Mouse (Mus musculus): ENCODE measurements around the gene Ccdc30.
A peak's percentile ranks its signal among the peaks of the same experiment; 100 is the strongest.

Gene Ccdc30

GRCm38 (mm10) chr4:119417270-119417669, 1.9 kb upstream of the Ccdc30 start:
- DNase-seq (ENCODE audit: low spot score in 2 of 2), result no peak

DNA sequence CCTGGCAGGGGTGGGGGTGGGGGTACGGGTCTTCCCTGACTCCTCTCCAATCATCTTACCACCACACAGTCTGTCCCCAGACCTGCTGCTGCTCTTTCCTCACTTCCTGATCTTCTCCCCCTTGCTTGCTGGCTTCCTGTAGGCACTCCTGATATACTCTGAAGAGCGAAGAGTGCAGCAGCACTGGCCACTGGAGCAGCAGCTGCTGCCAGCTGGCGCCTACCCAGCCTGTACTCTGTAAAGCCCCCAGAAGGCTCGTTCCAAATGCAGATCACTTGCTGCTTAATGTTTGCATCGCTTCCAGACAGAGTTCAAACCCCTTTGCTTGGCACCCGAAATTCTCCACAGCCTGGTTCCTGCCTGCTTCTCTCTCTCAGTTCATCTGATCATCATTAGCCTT, 2.5 kb downstream of the Ccdc30 start:
- no peak for DNase-seq (ENCODE audit: low spot score in 2 of 2)

- no peak for DNase-seq (ENCODE audit: low spot score in 2 of 2)
Measured at GRCm38 (mm10) chr4:119411877-119412650, 3.3 kb downstream of the Ccdc30 start.

- no peak for DNase-seq (ENCODE audit: low spot score in 2 of 2)
Measured at GRCm38 (mm10) chr4:119403431-119403830, 11.9 kb downstream of the Ccdc30 start.

GRCm38 (mm10) chr4:119400896-119401295, 14.4 kb downstream of the Ccdc30 start:
- no peak for DNase-seq (ENCODE audit: low spot score in 2 of 2)

DNA sequence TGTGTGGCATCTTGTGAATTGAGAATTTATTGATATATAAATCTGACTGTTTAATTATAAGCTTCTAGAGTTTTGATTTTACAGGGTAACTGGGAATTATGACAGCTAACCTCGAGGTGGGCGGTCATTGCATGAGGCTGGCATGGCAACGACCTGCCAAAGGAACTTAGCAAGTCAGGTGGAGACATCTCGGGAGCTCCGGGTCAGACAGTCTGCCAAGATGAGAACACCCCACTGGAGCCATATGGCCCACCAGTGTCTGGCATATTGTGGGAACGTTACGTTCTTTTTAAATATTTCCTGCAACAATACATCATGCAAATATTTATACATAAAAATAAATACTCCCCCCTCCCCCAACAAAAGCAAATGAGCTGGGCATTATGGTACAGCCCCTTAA, 16.6 kb downstream of the Ccdc30 start:
- DNase-seq (ENCODE audit: low spot score in 2 of 2), result no peak

- no peak for DNase-seq (ENCODE audit: low spot score in 2 of 2)
Measured at GRCm38 (mm10) chr4:119390369-119390768, 25.0 kb downstream of the Ccdc30 start.

GRCm38 (mm10) chr4:119389184-119389583, 26.1 kb downstream of the Ccdc30 start:
- no peak for DNase-seq (ENCODE audit: low spot score in 2 of 2)

DNA sequence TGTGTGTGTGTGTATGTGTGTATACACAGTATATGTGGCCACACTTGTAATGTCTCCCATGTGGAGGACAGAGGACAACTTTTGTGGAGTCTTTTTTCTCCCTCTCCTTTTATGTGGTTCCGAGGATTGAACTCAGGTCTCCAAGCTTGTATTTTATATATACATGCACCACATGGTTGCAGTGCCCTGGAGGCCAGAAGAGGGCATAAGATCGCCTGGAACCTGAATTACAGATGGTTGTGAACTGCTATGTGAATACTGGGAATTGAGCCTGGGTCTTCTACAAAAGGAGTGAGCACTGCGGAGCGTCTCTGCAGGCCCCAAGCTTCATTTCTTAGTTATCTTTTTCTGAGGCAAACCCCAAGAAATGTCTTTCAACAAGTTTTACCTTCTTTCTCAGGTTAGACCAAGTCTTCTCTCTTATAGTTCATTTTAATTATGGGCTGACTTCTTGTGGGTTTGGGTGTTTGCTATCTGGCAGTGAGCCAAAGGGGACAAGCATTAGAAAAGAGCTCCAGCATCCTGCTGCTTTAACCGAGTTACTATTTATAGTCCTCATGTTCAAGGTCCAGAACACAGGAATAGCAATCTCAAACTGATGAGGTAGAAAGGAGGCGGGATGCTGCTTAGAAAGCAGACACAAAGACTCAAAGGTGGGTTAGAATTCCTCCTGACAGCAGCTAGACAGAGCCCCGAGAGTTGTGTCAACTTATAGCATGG, 33.7 kb downstream of the Ccdc30 start:
- DNase-seq (ENCODE audit: low spot score in 2 of 2), result no peak

- no peak for DNase-seq (ENCODE audit: low spot score in 2 of 2)
Measured at GRCm38 (mm10) chr4:119369460-119369859, 45.9 kb downstream of the Ccdc30 start.

- DNase-seq (ENCODE audit: low spot score in 2 of 2), result no peak
Measured at GRCm38 (mm10) chr4:119366758-119367526, 48.4 kb downstream of the Ccdc30 start.

DNA sequence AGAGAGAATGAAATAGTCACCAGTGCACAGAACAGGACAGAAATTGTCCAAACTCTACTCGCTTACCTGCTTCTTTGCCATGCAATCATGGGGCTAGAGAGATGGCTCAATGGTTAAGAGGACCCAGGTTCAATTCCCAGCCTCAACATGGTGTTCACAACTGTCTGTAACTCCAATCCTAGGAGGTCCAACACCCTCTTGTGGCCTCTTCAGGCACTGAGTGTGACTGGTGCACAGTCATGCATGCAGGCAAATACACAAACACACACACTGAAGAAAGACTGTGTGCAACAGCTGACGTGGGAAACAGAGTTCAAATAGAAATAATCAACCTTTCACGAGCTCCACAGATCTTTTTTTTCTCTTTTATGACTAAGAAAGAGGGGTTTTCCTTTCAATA, 53.1 kb downstream of the Ccdc30 start:
- no peak for DNase-seq (ENCODE audit: low spot score in 2 of 2)

DNA sequence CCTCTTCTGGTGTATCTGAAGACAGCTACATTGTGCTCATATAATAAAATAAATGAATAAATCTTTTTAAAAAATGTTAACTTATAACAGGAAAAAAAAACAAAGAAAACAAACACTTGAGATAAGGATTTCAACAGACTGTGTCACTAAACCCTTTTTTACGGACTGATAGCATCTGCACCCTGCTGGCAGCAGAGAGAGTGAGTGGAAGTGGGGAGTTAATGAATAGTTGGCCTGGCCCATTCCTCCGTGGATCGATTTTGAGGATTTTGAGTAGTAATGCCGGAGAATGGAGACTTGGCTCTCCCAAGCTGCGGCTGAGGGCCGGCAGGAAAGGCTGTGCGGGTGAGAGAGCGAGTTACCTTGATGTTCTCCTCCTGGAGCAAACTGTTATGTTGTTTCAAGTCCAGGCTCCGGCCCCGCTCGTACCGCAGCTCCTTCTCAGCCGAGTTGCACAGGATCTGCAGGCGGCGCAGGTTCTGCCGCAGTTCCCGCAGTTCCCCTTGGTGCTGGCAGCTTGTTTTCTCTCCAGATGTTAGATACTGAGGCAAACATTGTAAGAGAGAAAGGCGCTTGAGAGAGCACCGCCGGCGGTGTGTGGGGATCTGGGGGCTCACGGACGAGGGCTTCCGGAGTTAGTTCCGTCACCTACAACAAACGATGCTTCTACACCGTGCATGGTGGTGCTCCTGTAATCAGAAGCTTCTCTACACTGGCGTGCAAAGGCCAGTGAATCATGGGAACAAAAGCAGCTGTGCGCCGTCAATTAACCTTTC, 55.9 kb downstream of the Ccdc30 start:
- DNase-seq (ENCODE audit: low spot score in 2 of 2), result peak in 1 of 2 experiments; percentile 11

DNA sequence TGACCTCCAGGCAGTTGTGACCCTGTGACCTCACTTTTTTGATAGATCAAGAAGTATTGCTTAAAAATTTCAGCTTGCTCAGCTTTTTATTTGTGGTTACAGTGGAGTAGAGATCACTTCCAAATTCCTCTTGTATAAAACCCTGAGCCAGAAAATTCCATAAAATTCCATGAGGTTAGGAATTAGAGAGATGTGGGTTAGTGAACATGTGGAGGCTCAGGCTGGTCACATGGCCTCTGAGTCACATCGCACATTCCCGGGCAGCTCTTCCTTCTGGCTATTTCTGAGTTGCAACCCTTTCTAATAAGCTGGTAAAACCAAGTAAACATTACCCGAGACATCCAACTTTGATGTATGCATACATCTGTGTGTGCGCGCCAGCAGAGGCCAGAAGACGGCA, 69.8 kb downstream of the Ccdc30 start:
- no peak for DNase-seq (ENCODE audit: low spot score in 2 of 2)

- DNase-seq (ENCODE audit: low spot score in 2 of 2), result peak; percentile 30 to 32
Measured at GRCm38 (mm10) chr4:119338861-119339361, 76.4 kb downstream of the Ccdc30 start.

- peak; percentile 2 to 14 for DNase-seq (ENCODE audit: low spot score in 2 of 2)
Measured at GRCm38 (mm10) chr4:119338422-119338821, 76.9 kb downstream of the Ccdc30 start.

DNA sequence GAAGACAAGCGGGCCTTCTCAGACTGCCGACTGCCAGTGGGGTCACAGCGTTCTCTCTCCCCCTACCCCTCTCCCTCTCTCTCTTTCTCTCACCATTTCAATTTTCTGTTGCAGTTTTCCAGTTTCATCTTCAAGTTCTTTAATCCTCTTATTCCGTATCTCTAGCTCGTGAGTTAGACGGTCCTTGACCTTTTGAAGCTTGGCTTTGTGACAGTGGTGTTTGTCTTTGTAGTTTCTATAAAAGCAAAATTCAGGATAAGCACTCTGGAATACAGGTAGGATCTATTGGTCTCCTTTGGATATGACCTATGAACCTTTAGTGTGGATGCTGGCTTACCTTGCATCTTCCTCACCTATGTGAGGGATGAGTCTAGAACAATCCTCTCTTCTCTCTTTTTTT, 81.8 kb downstream of the Ccdc30 start:
- DNase-seq (ENCODE audit: low spot score in 2 of 2), result no peak

DNA sequence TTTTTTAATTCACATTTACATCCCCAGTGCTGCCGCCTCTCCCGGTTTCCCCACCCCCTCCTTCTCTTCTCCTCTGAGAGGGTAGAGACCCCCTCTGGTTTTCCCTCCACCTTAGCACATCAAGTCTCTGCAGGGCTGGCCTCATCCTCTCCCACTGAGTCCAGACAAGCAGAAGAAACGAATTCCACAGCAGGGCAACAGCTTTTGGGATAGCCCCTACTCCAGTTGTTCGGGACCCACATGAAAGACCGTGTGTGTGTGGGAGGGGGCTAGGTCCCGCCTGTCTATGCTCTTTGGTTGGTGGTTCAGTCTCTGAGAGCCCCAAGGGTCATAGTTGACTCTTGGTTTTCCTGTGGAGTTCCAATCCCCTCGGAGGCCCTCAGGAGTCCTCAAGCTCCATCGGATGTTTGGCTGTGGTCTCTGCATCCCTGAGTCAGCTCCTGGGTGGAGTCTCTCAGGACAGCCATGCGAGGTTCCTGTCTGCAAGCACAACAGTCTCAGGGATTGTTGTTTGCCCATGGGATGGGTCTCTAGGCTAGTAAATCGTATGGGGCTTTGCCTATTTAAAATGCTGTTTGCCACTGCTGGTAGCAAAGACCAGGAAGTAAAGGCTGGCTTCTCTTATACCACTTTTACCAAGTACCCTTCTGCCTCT, 94.3 kb downstream of the Ccdc30 start:
- peak in 1 of 2 experiments; percentile 4 for DNase-seq (ENCODE audit: low spot score in 2 of 2)

GRCm38 (mm10) chr4:119320131-119320830, 95.0 kb downstream of the Ccdc30 start, which contains the start of gene Ppih:
Gene Ppih, minus strand, starts transcription at chr4:119320546.
- peak; percentile 96 for DNase-seq (ENCODE audit: low spot score in 2 of 2)

DNA sequence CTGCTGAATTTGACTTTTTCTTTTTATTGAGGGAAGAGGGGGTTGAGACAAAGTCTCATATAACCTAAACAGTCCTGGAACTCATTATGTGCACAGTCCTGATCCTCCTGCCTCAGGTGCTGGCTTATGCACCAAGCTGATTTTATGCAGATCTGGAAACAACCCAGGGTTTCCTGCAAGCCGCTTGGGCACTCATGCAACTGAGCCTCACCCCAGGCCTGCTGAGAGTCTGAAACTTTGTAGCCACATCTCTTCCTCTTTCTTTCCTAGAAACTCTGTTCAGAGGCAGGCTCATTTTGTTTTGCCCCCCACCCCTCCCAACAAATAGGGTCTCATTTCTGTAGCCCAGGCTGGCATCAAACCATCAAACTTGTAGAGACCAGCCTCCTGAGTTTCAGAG, 101.6 kb downstream of the Ccdc30 start:
- no peak for DNase-seq (ENCODE audit: low spot score in 2 of 2)
